Mouse (Mus musculus) heart, adult 2 months (tissue): ENCODE data around the gene Gpr149.

ENCODE experiments used
- CTCF ChIP-seq: fragments of 200-600 bp; IDR thresholded peaks from 2 replicates; pipeline ENCODE4 v1.8.1; 2022; ENCODE audit warnings: antibody characterized with exemption, mild to moderate bottlenecking, moderate library complexity
- EP300 ChIP-seq: fragments of 200-500 bp; IDR thresholded peaks from 2 replicates; pipeline ENCODE4 v1.6.1; 2011; ENCODE audit warnings: low read depth, low read length, control low read depth; ENCODE audit not compliant: insufficient read depth
- POLR2A ChIP-seq: fragments of 200-500 bp; IDR thresholded peaks from 2 replicates; pipeline ENCODE4 v1.6.1; 2011; ENCODE audit warnings: mild to moderate bottlenecking, low read depth, low read length, control low read depth; ENCODE audit not compliant: insufficient read depth

- TF ChIP-seq CTCF, result no peak
- TF ChIP-seq POLR2A, result no peak
- no peak for TF ChIP-seq EP300
Observed at GRCm38 (mm10) chr3:62505166-62505900, 99.6 kb downstream of the Gpr149 start.
